Mouse (Mus musculus): ENCODE results near the gene Olfr980. TPM values are rescaled to one million over a fixed set of nuclear protein-coding genes. Genes with fewer than 3 reads are reported as not detected.

Olfr980 gene
- total RNA-seq (2023), result not detected

GRCm38 (mm10) chr9:40009482-40009881, at the start of gene Olfr980:
Gene Olfr980, minus strand, starts transcription at chr9:40009582.

DNA sequence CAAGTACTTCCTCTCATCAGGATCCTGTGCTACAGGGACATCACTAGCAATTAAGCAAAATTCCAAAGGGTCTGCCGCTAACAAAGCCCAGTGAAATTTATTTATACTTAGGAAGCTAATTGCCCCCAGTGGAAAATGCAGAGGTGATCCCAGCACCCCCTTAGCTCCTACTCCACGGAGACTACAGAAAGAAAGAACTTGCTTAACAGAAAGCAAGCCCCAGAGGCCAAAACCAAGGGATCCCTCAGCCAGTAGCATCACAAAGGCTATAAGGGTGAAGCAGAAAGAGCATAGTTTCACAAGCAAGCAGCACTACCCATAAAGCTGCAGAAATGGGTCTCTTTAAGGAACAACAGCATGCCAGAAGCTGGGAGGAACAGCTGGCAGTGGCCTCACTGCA, 11.8 kb upstream of the Olfr980 start, which contains the start of gene Olfr981:
Gene Olfr981, plus strand, starts transcription at position 301 of the 400 bp plus-strand sequence.

GRCm38 (mm10) chr9:40003365-40003764, 6.0 kb downstream of the Olfr980 start, which contains the start of gene Olfr979:
Gene Olfr979, minus strand, starts transcription at chr9:40003465.

GRCm38 (mm10) chr9:39991813-39992212, 17.6 kb downstream of the Olfr980 start, which contains the start of gene Olfr978:
Gene Olfr978, plus strand, starts transcription at chr9:39992113.

DNA sequence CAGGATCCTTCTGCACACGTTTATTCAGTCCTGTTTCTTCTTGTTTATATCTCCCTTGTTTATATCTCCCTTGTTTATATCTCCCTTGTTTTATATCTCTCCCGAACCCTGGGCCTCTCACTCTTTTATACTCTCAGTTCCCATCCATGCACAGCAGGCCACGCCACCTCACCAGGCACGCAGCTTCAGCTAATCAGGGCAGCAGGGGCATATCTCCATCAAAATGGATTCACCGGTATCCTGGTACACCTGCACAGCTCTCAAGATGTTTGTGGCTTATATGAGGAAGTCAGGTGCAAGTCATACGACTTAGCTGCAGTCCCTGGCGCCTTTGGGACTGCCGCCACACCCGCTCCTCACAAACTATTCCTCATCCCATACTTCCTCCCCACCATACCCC, 48.3 kb downstream of the Olfr980 start, which contains the start of gene Olfr976:
Gene Olfr976, minus strand, starts transcription at position 101 of the 400 bp plus-strand sequence.

Other genes starting within 250 kb of the Olfr980 start
- gene Olfr968, start 226.3 kb downstream of the Olfr980 start, total RNA-seq (2023), result not detected
- gene Olfr969, start 218.6 kb downstream of the Olfr980 start, total RNA-seq (2023), result not detected
- not detected for gene Olfr970, start 200.7 kb downstream of the Olfr980 start, total RNA-seq (2023)
- not detected for gene Olfr971, start 172.7 kb downstream of the Olfr980 start, total RNA-seq (2023)
- gene Olfr972, start 143.2 kb downstream of the Olfr980 start, total RNA-seq (2023), result not detected
- under 1 TPM in 1 of 2 experiments, not detected in 1; 0.40 TPM for gene Olfr229, start 102.2 kb downstream of the Olfr980 start, total RNA-seq (2023)
- not detected for gene Olfr974, start 72.1 kb downstream of the Olfr980 start, total RNA-seq (2023)
- gene Olfr975, start 57.5 kb downstream of the Olfr980 start, total RNA-seq (2023), result not detected
- gene Olfr976, start 48.4 kb downstream of the Olfr980 start, total RNA-seq (2023), result not detected
- not detected for gene Olfr978, start 17.5 kb downstream of the Olfr980 start, total RNA-seq (2023)
- not detected for gene Olfr979, start 6.1 kb downstream of the Olfr980 start, total RNA-seq (2023)
- gene Olfr981, start 11.9 kb upstream of the Olfr980 start, total RNA-seq (2023), result not detected
- gene Olfr982, start 64.2 kb upstream of the Olfr980 start, total RNA-seq (2023), result not detected
- gene Olfr983, start 84.0 kb upstream of the Olfr980 start, total RNA-seq (2023), result not detected
- under 1 TPM in 1 of 2 experiments, not detected in 1; 0.07 TPM for gene Olfr984, start 104.6 kb upstream of the Olfr980 start, total RNA-seq (2023)
- not detected for gene Olfr985, start 120.6 kb upstream of the Olfr980 start, total RNA-seq (2023)
- not detected for gene Tmem225, start 138.5 kb upstream of the Olfr980 start, total RNA-seq (2023)
- not detected for gene Olfr986, start 171.3 kb upstream of the Olfr980 start, total RNA-seq (2023)
- under 1 TPM; 0.68 to 0.73 TPM for gene Zfp202, start 182.7 kb upstream of the Olfr980 start, total RNA-seq (2023)

All from neutrophil, adult 59 days (primary cell).